Mouse (Mus musculus) stomach, postnatal 0 days (tissue): Measurements from ENCODE around the gene Lcat. TPM values are rescaled to one million over a fixed set of nuclear protein-coding genes. Genes with fewer than 3 reads are reported as not detected.

Experiments
- ATAC-seq: fragments of 200-750 bp; cut with Nextera tagmentation; 2 replicates; pipeline ENCODE4 v1.8.0; 2017; ENCODE audit not compliant: low FRiP score, low TSS enrichment
- DNase-seq: peaks from one replicate; pipeline ENCODE4 v3.0.0-alpha.2; 2016; ENCODE audit warnings: low spot score
- H3K27ac ChIP-seq: fragments of 300-500 bp; sonication (generic); replicated peaks from 2 replicates; pipeline ENCODE4 v1.5.1; 2014; ENCODE audit warnings: mild to moderate bottlenecking, control low read depth
- H3K27me3 ChIP-seq: fragments of 300-500 bp; sonication (generic); 2 replicates; pipeline ENCODE4 v1.6.1; 2014; ENCODE audit warnings: low read length; ENCODE audit not compliant: control insufficient read depth, insufficient read depth
- H3K36me3 ChIP-seq: fragments of 300-500 bp; sonication (generic); 2 replicates; pipeline ENCODE4 v1.6.1; 2014; ENCODE audit warnings: low read length, mixed read lengths; ENCODE audit not compliant: control insufficient read depth, insufficient read depth
- H3K4me1 ChIP-seq: fragments of 300-500 bp; sonication (generic); replicated peaks from 2 replicates; pipeline ENCODE4 v1.6.1; 2014; ENCODE audit warnings: antibody characterized with exemption; ENCODE audit not compliant: control insufficient read depth, insufficient read depth
- H3K4me2 ChIP-seq: fragments of 300-500 bp; sonication (generic); replicated peaks from 2 replicates; pipeline ENCODE4 v1.6.1; 2014; ENCODE audit warnings: low read depth, mild to moderate bottlenecking, control low read depth, moderate library complexity
- H3K4me3 ChIP-seq: fragments of 300-500 bp; sonication (generic); 2 replicates; pipeline ENCODE4 v1.5.1; 2014; ENCODE audit warnings: low read depth, low read length, control low read depth
- H3K9ac ChIP-seq: fragments of 300-500 bp; sonication (generic); 2 replicates; pipeline ENCODE4 v1.6.1; 2014; ENCODE audit warnings: mild to moderate bottlenecking, low read length, control low read depth, mixed read lengths
- H3K9me3 ChIP-seq: fragments of 300-500 bp; sonication (generic); 2 replicates; pipeline ENCODE4 v1.6.1; 2016; ENCODE audit warnings: low read length; ENCODE audit not compliant: control insufficient read depth
- CTCF ChIP-seq: IDR thresholded peaks from 2 replicates; pipeline ENCODE4 v1.5.1; 2016; ENCODE audit warnings: antibody characterized with exemption, low read depth, mild to moderate bottlenecking, moderate library complexity
- EP300 ChIP-seq: optimal IDR thresholded peaks from 2 replicates; pipeline ENCODE3; 2016; ENCODE audit warnings: antibody characterized with exemption
- WGBS: fragments of 180-500 bp; shearing (Covaris S2); extraction: QIAGEN DNeasy Blood & Tissue Kit; methylation state at CpG from one replicate; pipeline ENCODE4 v1.1.7; 2014; 5-methylcytosine and 5-hydroxymethylcytosine counted together
- microRNA-seq: library from miRNA; unstranded; fragments of <30 nt; microRNA quantifications from one replicate; pipeline ENCODE4, GENCODE M21; 2016
- polyA plus RNA-seq: library from polyadenylated mRNA; unstranded; fragments of >200 nt; fragmentation: Nextera tagmentation; extraction: Ambion mirVana; gene quantifications from 2 replicates; pipeline ENCODE4 v1.2.1, GENCODE M21; 2015

Lcat gene
- polyA plus RNA-seq, 1 experiment from 2014 or later = 0.75 TPM

GRCm38 (mm10) chr8:105892432-105892831 lies 50.8 kb downstream of the Lcat start:
- 87% methylated on average over 6 of the region's 6 CpGs for WGBS
- no peaks in the 10 kb centered on the region for H3K4me1 ChIP-seq
- ATAC-seq = no peak
- peak; percentile 30 for DNase-seq
- no peak overlapping the region for H3K27ac ChIP-seq
- no peak overlapping the region for H3K9ac ChIP-seq
- H3K9me3 ChIP-seq = no peaks in the 10 kb centered on the region
- no peaks in the 10 kb centered on the region for H3K27me3 ChIP-seq
- TF ChIP-seq EP300 = no peak
- peak; percentile 73 for TF ChIP-seq CTCF
- H3K4me2 ChIP-seq = no peak overlapping the region
- no peak overlapping the region for H3K4me3 ChIP-seq
- H3K36me3 ChIP-seq = peaks cover 33% of the 10 kb centered on the region

GRCm38 (mm10) chr8:105890870-105891269 lies 52.3 kb downstream of the Lcat start:
- DNase-seq (no peak), ATAC-seq (no peak)
- Histone ChIP-seq H3K27ac (no peak overlapping the region), H3K4me3 (no peak overlapping the region), H3K36me3 (peaks cover 47% of the 10 kb centered on the region), H3K27me3 (no peaks in the 10 kb centered on the region), H3K4me2 (no peak overlapping the region), H3K4me1 (no peaks in the 10 kb centered on the region), H3K9me3 (no peaks in the 10 kb centered on the region), H3K9ac (no peak overlapping the region)
- TF ChIP-seq CTCF (no peak), EP300 (no peak)
- 92% methylated on average over 6 of the region's 6 CpGs for WGBS

GRCm38 (mm10) chr8:105889756-105890465 lies 53.3 kb downstream of the Lcat start:
- Histone ChIP-seq H3K4me3 (no peak overlapping the region), H3K4me1 (no peaks in the 10 kb centered on the region), H3K27ac (no peak overlapping the region), H3K36me3 (peaks cover 54% of the 10 kb centered on the region), H3K9me3 (no peaks in the 10 kb centered on the region), H3K27me3 (no peaks in the 10 kb centered on the region), H3K4me2 (no peak overlapping the region), H3K9ac (no peak overlapping the region)
- WGBS = 94% methylated on average over 12 of the region's 12 CpGs
- DNase-seq = no peak
- TF ChIP-seq CTCF (no peak), EP300 (no peak)
- no peak for ATAC-seq

Small RNA genes within 50 kb of the gene (microRNA-seq; reads per million reads assigned to microRNA genes)
- gene Mir7074 = not detected

Other genes with a start within 250 kb of the Lcat start
- gene Acd, start 242.3 kb downstream of the Lcat start, polyA plus RNA-seq = 26.7 and 30.7 TPM in 2 replicates
- gene Pard6a, start 242.2 kb downstream of the Lcat start, polyA plus RNA-seq = 12.4 and 13.0 TPM in 2 replicates
- 0.08 and 0.13 TPM in 2 replicates for gene 4933405L10Rik, start 235.7 kb downstream of the Lcat start, polyA plus RNA-seq
- 5.4 and 5.8 TPM in 2 replicates for gene Enkd1, start 235.2 kb downstream of the Lcat start, polyA plus RNA-seq
- gene Gfod2, start 184.7 kb downstream of the Lcat start, polyA plus RNA-seq = 14.5 and 16.9 TPM in 2 replicates
- gene Ranbp10, start 116.0 kb downstream of the Lcat start, polyA plus RNA-seq = 7.1 TPM in 2 replicates
- gene Tsnaxip1, start 115.7 kb downstream of the Lcat start, polyA plus RNA-seq = not detected in 2 replicates
- gene Cenpt, start 90.1 kb downstream of the Lcat start, polyA plus RNA-seq = 14.2 and 15.1 TPM in 2 replicates
- gene Thap11, start 88.2 kb downstream of the Lcat start, polyA plus RNA-seq = 36.8 and 37.8 TPM in 2 replicates
- 83.5 and 103 TPM in 2 replicates for gene Nutf2, start 82.8 kb downstream of the Lcat start, polyA plus RNA-seq
- 13.7 and 14.8 TPM in 2 replicates for gene Edc4, start 62.5 kb downstream of the Lcat start, polyA plus RNA-seq
- 0.40 TPM in 1 of 2 replicates, not detected in the other for gene Nrn1l, start 49.8 kb downstream of the Lcat start, polyA plus RNA-seq
- gene Pskh1, start 42.9 kb downstream of the Lcat start, polyA plus RNA-seq = 13.4 and 14.8 TPM in 2 replicates
- gene Ctrl, start 9.5 kb downstream of the Lcat start, polyA plus RNA-seq = 0.22 and 0.85 TPM in 2 replicates
- gene Psmb10, start 4.9 kb downstream of the Lcat start, polyA plus RNA-seq = 65.9 and 68.0 TPM in 2 replicates
- gene Slc12a4, start 22.7 kb upstream of the Lcat start, polyA plus RNA-seq = 12.8 and 14.1 TPM in 2 replicates
- gene Dpep3, start 36.0 kb upstream of the Lcat start, polyA plus RNA-seq = not detected in 2 replicates
- gene Dus2, start 48.0 kb upstream of the Lcat start, polyA plus RNA-seq = 8.1 and 8.3 TPM in 2 replicates
- gene Dpep2nb, start 62.6 kb upstream of the Lcat start, polyA plus RNA-seq = not detected in 2 replicates
- gene Ddx28, start 68.5 kb upstream of the Lcat start, polyA plus RNA-seq = 9.2 and 10.0 TPM in 2 replicates
- 2.5 TPM in 2 replicates for gene Nfatc3, start 115.5 kb upstream of the Lcat start, polyA plus RNA-seq
- gene Esrp2, start 193.6 kb upstream of the Lcat start, polyA plus RNA-seq = 38.9 and 48.0 TPM in 2 replicates
- gene Pla2g15, start 207.0 kb upstream of the Lcat start, polyA plus RNA-seq = 5.6 and 5.7 TPM in 2 replicates
- gene Slc7a6, start 225.5 kb upstream of the Lcat start, polyA plus RNA-seq = 24.3 and 25.8 TPM in 2 replicates